Mouse (Mus musculus) limb, embryonic 12.5 days (tissue): ENCODE measurements around the gene Hcfc1. TPM values are rescaled to one million over a fixed set of nuclear protein-coding genes. Genes with fewer than 3 reads are reported as not detected.
A peak's percentile ranks its signal among the peaks of the same experiment; 100 is the strongest.

ENCODE experiments used
- ATAC-seq: fragments of 200-750 bp; cut with Nextera tagmentation; 2 replicates; pipeline ENCODE4 v1.8.0; 2017; ENCODE audit warnings: low read depth, moderate TSS enrichment; ENCODE audit not compliant: insufficient number of reproducible peaks, insufficient read depth, low FRiP score, low TSS enrichment
- H3K27ac ChIP-seq: fragments of 300-500 bp; sonication (generic); 2 replicates; pipeline ENCODE4 v1.5.1; 2016; ENCODE audit warnings: mild to moderate bottlenecking, moderate library complexity
- H3K27me3 ChIP-seq: fragments of 300-500 bp; sonication (generic); 2 replicates; pipeline ENCODE4 v1.6.1; 2016; ENCODE audit warnings: mild to moderate bottlenecking, moderate library complexity
- H3K36me3 ChIP-seq: fragments of 300-500 bp; sonication (generic); 2 replicates; pipeline ENCODE4 v1.6.1; 2016; ENCODE audit warnings: mild to moderate bottlenecking, moderate library complexity
- H3K4me1 ChIP-seq: fragments of 300-500 bp; sonication (generic); replicated peaks from 2 replicates; pipeline ENCODE4 v1.6.1; 2016
- H3K4me2 ChIP-seq: fragments of 300-500 bp; sonication (generic); 2 replicates; pipeline ENCODE4 v1.6.1; 2016; ENCODE audit warnings: mild to moderate bottlenecking, moderate library complexity
- H3K4me3 ChIP-seq: fragments of 300-500 bp; sonication (generic); replicated peaks from 2 replicates; pipeline ENCODE4 v1.5.1; 2016; ENCODE audit warnings: mild to moderate bottlenecking
- H3K9ac ChIP-seq: fragments of 300-500 bp; sonication (generic); replicated peaks from 2 replicates; pipeline ENCODE4 v1.6.1; 2016; ENCODE audit warnings: mild to moderate bottlenecking, moderate library complexity
- H3K9me3 ChIP-seq: fragments of 300-500 bp; sonication (generic); 2 replicates; pipeline ENCODE4 v1.6.1; 2016; ENCODE audit warnings: mild to moderate bottlenecking, moderate library complexity
- WGBS: fragments of 180-500 bp; shearing (Covaris S2); methylation state at CpG from one replicate; pipeline ENCODE4 v1.1.7; 2016; 5-methylcytosine and 5-hydroxymethylcytosine counted together
- polyA plus RNA-seq: library from polyadenylated mRNA; unstranded; fragments of >200 nt; fragmentation: Nextera tagmentation; extraction: Ambion mirVana; gene quantifications from 2 replicates; pipeline ENCODE4 v1.2.1, GENCODE M21; 2016

Hcfc1 gene
- 74.0 and 77.5 TPM in 2 replicates for polyA plus RNA-seq

GRCm38 (mm10) chrX:73966248-73967176 is at the start of gene Hcfc1:
Hcfc1 (minus strand) TSS chrX:73966357.
- WGBS, result 14% methylated on average over 58 of the region's 58 CpGs
- Histone ChIP-seq H3K27me3 (peaks cover 25% of the 10 kb centered on the region), H3K27ac (peak within 1 kb of the TSS; percentile 98), H3K4me2 (peak within 1 kb of the TSS; percentile 70), H3K36me3 (peaks cover 14% of the 10 kb centered on the region; the same call in 1 of the 2 replicates), H3K4me1 (peaks cover 17% of the 10 kb centered on the region), H3K9me3 (no peaks in the 10 kb centered on the region), H3K9ac (peak within 1 kb of the TSS; percentile 74), H3K4me3 (peak within 1 kb of the TSS; percentile 66)
- ATAC-seq, result peak; percentile 81

- no peaks in the 10 kb centered on the region for H3K9me3 ChIP-seq
- 88% methylated on average over 1 of the region's 1 CpGs for WGBS
Observed at GRCm38 (mm10) chrX:74014597-74014996, 48.4 kb upstream of the Hcfc1 start.

GRCm38 (mm10) chrX:74008063-74008462 is 41.9 kb upstream of the Hcfc1 start:
- Histone ChIP-seq H3K27me3 (no peaks in the 10 kb centered on the region), H3K4me2 (no peak overlapping the region), H3K36me3 (no peaks in the 10 kb centered on the region), H3K4me3 (no peak overlapping the region), H3K9me3 (no peaks in the 10 kb centered on the region), H3K4me1 (no peaks in the 10 kb centered on the region), H3K9ac (no peak overlapping the region), H3K27ac (no peak overlapping the region)
- ATAC-seq, result no peak
- WGBS, result 38% methylated on average over 8 of the region's 8 CpGs

More at GRCm38 (mm10) chrX:74014597-74014996, 48.4 kb upstream of the Hcfc1 start:
- Histone ChIP-seq H3K9ac (no peak overlapping the region), H3K27ac (no peak overlapping the region), H3K27me3 (peaks cover 4% of the 10 kb centered on the region; the same call in 1 of the 2 replicates), H3K4me1 (no peaks in the 10 kb centered on the region), H3K4me3 (no peak overlapping the region), H3K36me3 (peaks cover 30% of the 10 kb centered on the region; the same call in 1 of the 2 replicates), H3K4me2 (no peak overlapping the region)
- no peak for ATAC-seq

- Histone ChIP-seq H3K27me3 (no peaks in the 10 kb centered on the region), H3K36me3 (no peaks in the 10 kb centered on the region), H3K9me3 (no peaks in the 10 kb centered on the region), H3K4me3 (no peak overlapping the region), H3K27ac (no peak overlapping the region), H3K4me2 (no peak overlapping the region), H3K4me1 (no peaks in the 10 kb centered on the region), H3K9ac (no peak overlapping the region)
- no peak for ATAC-seq
- 85% methylated on average over 21 of the region's 21 CpGs for WGBS
Observed at GRCm38 (mm10) chrX:74006401-74006800, 40.2 kb upstream of the Hcfc1 start.

GRCm38 (mm10) chrX:74003644-74004043 is 37.5 kb upstream of the Hcfc1 start:
- Histone ChIP-seq H3K4me1 (no peaks in the 10 kb centered on the region), H3K27ac (no peak overlapping the region), H3K4me3 (no peak overlapping the region), H3K36me3 (no peaks in the 10 kb centered on the region), H3K9ac (no peak overlapping the region), H3K9me3 (no peaks in the 10 kb centered on the region), H3K4me2 (no peak overlapping the region), H3K27me3 (no peaks in the 10 kb centered on the region)
- WGBS, result 77% methylated on average over 2 of the region's 2 CpGs
- no peak for ATAC-seq

- 91% methylated on average over 3 of the region's 3 CpGs for WGBS
Observed at GRCm38 (mm10) chrX:74001024-74001423, 34.9 kb upstream of the Hcfc1 start.

GRCm38 (mm10) chrX:73998911-73999869 is 33.0 kb upstream of the Hcfc1 start:
- Histone ChIP-seq H3K4me1 (no peaks in the 10 kb centered on the region), H3K4me2 (no peak overlapping the region), H3K9me3 (no peaks in the 10 kb centered on the region), H3K27ac (no peak overlapping the region), H3K36me3 (no peaks in the 10 kb centered on the region), H3K9ac (no peak overlapping the region), H3K27me3 (no peaks in the 10 kb centered on the region), H3K4me3 (no peak overlapping the region)
- no peak for ATAC-seq
- WGBS, result 38% methylated on average over 8 of the region's 8 CpGs

More at GRCm38 (mm10) chrX:74001024-74001423, 34.9 kb upstream of the Hcfc1 start:
- Histone ChIP-seq H3K36me3 (no peaks in the 10 kb centered on the region), H3K9ac (no peak overlapping the region), H3K27me3 (no peaks in the 10 kb centered on the region), H3K9me3 (no peaks in the 10 kb centered on the region), H3K4me2 (no peak overlapping the region), H3K27ac (no peak overlapping the region), H3K4me3 (no peak overlapping the region), H3K4me1 (no peaks in the 10 kb centered on the region)
- no peak for ATAC-seq

- Histone ChIP-seq H3K27me3 (no peaks in the 10 kb centered on the region), H3K4me1 (no peaks in the 10 kb centered on the region), H3K4me3 (no peak overlapping the region), H3K27ac (no peak overlapping the region), H3K36me3 (no peaks in the 10 kb centered on the region), H3K4me2 (no peak overlapping the region), H3K9ac (no peak overlapping the region), H3K9me3 (no peaks in the 10 kb centered on the region)
- no peak for ATAC-seq
- 77% methylated on average over 1 of the region's 1 CpGs for whole genome bisulfite sequencing
Observed at GRCm38 (mm10) chrX:73977783-73978182, 11.6 kb upstream of the Hcfc1 start.

- Histone ChIP-seq H3K4me3 (no peak overlapping the region), H3K4me1 (no peaks in the 10 kb centered on the region), H3K36me3 (no peaks in the 10 kb centered on the region), H3K9ac (no peak overlapping the region), H3K27me3 (no peaks in the 10 kb centered on the region), H3K27ac (no peak overlapping the region), H3K9me3 (no peaks in the 10 kb centered on the region), H3K4me2 (no peak overlapping the region)
- 96% methylated on average over 2 of the region's 2 CpGs for WGBS
- no peak for ATAC-seq
Observed at GRCm38 (mm10) chrX:73976283-73976682, 10.1 kb upstream of the Hcfc1 start.

- Histone ChIP-seq H3K4me1 (no peaks in the 10 kb centered on the region), H3K9me3 (no peaks in the 10 kb centered on the region), H3K9ac (no peak overlapping the region), H3K27ac (no peak overlapping the region), H3K27me3 (peaks cover 2% of the 10 kb centered on the region; the same call in 1 of the 2 replicates), H3K4me3 (no peak overlapping the region), H3K4me2 (no peak overlapping the region), H3K36me3 (no peaks in the 10 kb centered on the region)
- no peak for ATAC-seq
- 78% methylated on average over 4 of the region's 4 CpGs for WGBS
Observed at GRCm38 (mm10) chrX:73972774-73973173, 6.6 kb upstream of the Hcfc1 start.

GRCm38 (mm10) chrX:73970781-73971180 is 4.6 kb upstream of the Hcfc1 start:
- H3K4me2 ChIP-seq, result no peak overlapping the region
- H3K4me3 ChIP-seq, result no peak overlapping the region
- H3K36me3 ChIP-seq, result no peaks in the 10 kb centered on the region
- H3K9me3 ChIP-seq, result no peaks in the 10 kb centered on the region
- no peak overlapping the region for H3K9ac ChIP-seq
- H3K4me1 ChIP-seq, result no peaks in the 10 kb centered on the region
- H3K27me3 ChIP-seq, result peaks cover 20% of the 10 kb centered on the region
- ATAC-seq, result no peak
- H3K27ac ChIP-seq, result no peak overlapping the region
